Mouse (Mus musculus) Patski (cell line): ENCODE results near the gene Cep128. TPM values are rescaled to one million over a fixed set of nuclear protein-coding genes. Genes with fewer than 3 reads are reported as not detected.

Experiments used
- ATAC-seq: fragments of 100-300 bp; one replicate; pipeline ENCODE4 v1.8.0; 2021
- CTCF ChIA-PET: fragments of 350-600 bp; sonication (Branson Sonifier 250); formaldehyde crosslinking; loops from one replicate; lab custom pipeline; 2022; ENCODE audit warnings: inconsistent platforms; lab: Charles Lee
- POLR2A ChIA-PET: fragments of 350-600 bp; sonication (Branson Sonifier 250); formaldehyde crosslinking; loops from one replicate; lab custom pipeline; 2022; ENCODE audit warnings: antibody characterized with exemption, inconsistent platforms; lab: Charles Lee
- DNase-seq: peaks from one replicate; pipeline ENCODE4 v3.0.0-alpha.2; 2011; ENCODE audit warnings: low read depth, low spot score
- H3K27me3 ChIP-seq: fragments of 371-371 bp; one replicate; pipeline ENCODE4 v1.5.1; 2021
- CTCF ChIP-seq: fragments of 100-300 bp; IDR thresholded peaks from one replicate; pipeline ENCODE4 v1.5.1; 2021
- in situ Hi-C: fragments of 300-500 bp; cut with MboI; formaldehyde crosslinking; loops from 3 replicates; pipeline ENCODE4 v1.11.1; 2018; ENCODE audit warnings: low pct_unique_long_range_greater_than_20kb, mixed read lengths
- polyA plus RNA-seq: library from polyadenylated mRNA; unstranded; gene quantifications from one replicate; pipeline ENCODE4 v1.2.3, GENCODE M21; 2021

Gene Cep128
- polyA plus RNA-seq, 1 experiment from 2014 or later, result 9.3 TPM

DNA sequence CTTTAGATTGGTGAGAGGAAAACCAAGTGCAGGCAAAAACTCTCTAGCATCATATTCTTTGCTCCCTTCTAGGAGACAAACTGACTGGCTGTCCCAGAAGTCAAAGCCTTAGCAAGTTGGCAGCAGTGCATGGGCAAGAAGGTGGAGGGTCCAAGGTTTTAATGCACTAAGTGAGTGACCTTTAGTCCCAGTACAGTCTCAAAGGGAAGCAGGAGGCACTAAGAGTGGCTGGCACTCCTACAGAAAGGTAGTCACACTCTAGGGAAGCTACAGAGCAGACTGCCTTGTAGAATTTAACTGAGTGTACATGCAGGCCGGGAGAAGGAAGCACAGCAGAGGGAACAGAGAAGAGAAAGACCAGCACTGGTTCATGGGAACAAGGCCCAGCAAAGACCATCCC is 199.6 kb downstream of the Cep128 start:
- DNase-seq (no peak), ATAC-seq (no peak)
- ChIA-PET POLR2A (interaction anchor here (0.6 kb wide), 1 partner anchor 41 kb away, joined by 3 read pairs; no protein-coding TSS in a partner anchor), CTCF (no interaction called here)
- no peaks in the 10 kb centered on the region for H3K27me3 ChIP-seq
- TF ChIP-seq CTCF, result no peak
- in situ Hi-C loops, result no loop called here

DNA sequence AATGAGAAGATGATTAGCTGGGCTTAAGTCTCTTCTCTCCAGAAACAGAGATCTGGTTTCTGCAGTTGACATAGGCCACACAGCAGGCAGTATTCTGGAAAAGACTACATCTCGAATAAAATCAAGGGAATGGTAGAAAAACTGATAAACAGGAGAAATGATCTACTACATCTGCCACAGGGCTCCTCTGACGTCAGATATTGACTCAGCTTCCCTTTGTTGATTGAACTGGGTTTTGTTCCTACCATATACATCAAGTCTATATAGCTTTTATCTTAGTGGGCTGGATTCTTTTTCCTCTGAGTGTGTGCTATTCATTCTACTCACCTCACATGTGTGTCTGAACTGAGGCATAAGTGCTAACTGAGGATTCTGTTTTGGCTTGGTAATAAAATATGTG is 200.3 kb downstream of the Cep128 start:
- CTCF ChIA-PET, result no interaction called here
- TF ChIP-seq CTCF, result no peak
- in situ Hi-C loops, result no loop called here
- POLR2A ChIA-PET, result no interaction called here
- DNase-seq, result no peak
- no peaks in the 10 kb centered on the region for H3K27me3 ChIP-seq
- no peak for ATAC-seq

DNA sequence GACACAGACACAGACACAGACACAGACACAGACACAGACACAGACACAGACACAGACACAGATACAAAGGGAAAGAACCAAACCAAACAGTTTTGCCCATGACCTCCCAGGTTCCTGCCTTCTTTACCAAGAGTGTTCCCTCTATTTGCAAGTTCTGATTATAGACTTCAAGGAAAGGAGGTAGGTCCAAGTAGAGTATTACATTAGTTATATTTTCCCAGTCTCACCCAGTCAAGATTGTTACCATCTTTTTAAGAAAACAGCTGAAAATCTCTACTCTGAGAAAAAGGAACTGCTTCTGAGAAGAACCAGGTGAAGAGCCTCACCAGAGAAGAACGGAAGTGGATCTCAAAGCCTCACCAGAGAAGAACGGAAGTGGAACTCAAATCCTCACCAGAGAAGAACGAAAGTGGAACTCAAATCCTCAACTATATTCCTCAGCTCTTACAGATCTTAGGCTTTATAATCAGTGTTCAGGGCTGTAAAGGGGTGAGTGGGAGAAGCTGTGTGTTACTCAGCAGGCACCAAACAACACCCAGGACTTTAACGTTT is 200.8 kb downstream of the Cep128 start:
- DNase-seq (no peak), ATAC-seq (no peak)
- in situ Hi-C loops, result no loop called here
- ChIA-PET POLR2A (interaction anchor here (0.6 kb wide), 1 partner anchor 195 kb away, joined by 3 read pairs; no protein-coding TSS in a partner anchor), CTCF (no interaction called here)
- no peak for TF ChIP-seq CTCF
- H3K27me3 ChIP-seq, result no peaks in the 10 kb centered on the region

DNA sequence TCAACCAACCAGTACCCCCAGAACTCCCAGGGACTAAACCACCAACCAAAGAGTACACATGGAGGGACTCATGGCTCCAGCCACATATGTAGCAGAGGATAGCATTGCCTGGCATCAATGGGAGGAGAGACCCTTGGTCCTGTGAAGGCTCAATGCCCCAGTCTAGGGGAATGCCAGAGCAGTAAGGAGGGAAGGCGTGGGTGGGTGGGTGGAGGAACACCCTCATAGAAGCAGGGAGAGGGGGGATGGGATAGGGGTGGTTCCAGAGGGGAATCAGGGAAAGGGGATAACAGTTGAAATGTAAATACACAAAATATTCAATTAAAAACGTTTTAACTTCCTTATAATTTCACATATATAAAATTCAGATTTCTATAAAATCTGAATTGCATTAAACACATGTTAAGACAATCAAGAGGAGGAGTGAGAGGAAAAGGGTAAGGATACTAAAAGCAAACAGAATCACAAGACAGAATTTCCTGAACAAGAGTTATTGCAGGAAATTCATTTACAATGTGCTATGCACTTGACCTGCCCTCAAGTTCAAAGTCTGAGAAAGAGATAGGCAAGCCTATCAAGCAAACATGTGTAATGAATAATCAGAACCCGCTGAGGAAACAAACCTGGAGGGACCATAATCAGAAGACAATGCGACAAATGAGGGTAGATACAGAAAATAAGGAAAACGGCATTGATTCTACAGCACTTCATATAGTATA is 207.2 kb downstream of the Cep128 start:
- ChIA-PET CTCF (no interaction called here), POLR2A (no interaction called here)
- no peak for TF ChIP-seq CTCF
- in situ Hi-C loops, result no loop called here
- ATAC-seq (no peak), DNase-seq (no peak)
- no peaks in the 10 kb centered on the region for H3K27me3 ChIP-seq

DNA sequence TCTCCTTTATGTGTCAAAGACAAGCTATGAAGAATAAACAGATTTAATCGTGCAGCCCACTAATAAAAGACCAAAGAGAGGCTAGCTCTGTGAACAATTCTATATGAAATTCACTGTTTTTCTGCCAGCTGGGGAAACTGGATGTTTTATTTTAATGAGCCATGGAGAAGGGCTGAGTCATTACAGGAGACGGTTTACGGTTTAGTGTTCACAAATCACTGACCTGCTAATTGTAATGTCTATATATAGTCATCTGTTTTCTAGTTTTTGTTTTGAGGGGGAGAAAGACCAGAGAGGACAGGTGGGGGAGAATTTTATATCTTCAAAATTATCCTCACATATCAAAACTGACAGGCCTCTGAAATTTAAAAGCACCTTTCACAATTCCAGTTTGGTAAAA is 212.6 kb downstream of the Cep128 start:
- TF ChIP-seq CTCF, result no peak
- POLR2A ChIA-PET, result no interaction called here
- ATAC-seq (peak; percentile 65), DNase-seq (no peak)
- in situ Hi-C loops, result no loop called here
- CTCF ChIA-PET, result no interaction called here
- no peaks in the 10 kb centered on the region for H3K27me3 ChIP-seq

DNA sequence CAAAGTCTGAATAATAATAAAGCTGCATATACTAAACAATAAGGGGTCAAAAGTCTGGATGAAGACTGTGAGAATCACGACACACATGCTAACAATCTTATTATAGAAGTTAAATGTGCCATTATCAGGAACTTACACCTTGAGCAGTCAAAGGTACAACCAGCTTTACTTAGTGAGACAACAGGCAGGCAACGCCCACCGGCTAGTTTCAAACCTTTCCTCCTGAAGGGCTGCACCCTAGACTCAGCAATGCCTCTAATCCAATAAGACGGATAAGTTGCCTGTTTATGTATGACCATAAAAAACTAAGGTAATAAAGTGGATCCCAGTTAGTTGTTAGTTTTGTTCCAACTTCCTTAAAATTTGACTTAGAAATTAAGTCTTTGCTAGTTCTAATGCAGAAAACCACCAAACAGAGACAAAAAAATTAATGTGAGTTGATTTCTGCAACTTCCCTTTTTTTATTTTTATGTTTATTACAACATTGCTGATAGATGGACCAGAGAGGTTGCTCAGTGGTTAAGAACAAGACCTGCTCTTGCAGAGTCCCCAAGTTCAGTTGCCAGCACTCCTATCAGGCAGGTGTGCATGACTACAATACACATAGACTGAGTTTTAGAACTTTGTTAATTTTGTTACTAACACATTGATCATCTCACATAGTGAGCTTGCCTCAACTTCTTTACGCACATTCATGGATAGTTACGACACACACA is 223.0 kb downstream of the Cep128 start:
- CTCF ChIA-PET, result no interaction called here
- H3K27me3 ChIP-seq, result no peaks in the 10 kb centered on the region

DNA sequence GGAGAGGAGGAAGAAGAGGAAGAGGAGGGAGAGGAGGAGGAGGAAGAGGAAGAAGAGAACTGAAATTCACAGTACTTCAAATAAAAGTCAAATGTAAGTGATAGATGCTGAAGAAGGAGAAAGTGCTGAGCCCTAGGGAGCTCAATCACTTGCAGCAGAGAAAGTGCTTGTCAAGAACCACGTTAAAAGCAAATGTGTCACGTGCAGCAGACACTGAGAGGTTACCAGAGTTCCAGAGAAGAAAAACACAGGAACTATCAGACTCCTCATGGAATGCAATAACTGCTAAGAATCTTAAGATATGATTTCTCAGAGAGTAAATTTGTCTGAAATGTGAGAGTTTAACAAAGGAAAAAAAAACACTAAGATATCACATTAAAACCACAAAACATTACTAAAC is 225.7 kb downstream of the Cep128 start:
- ATAC-seq (no peak), DNase-seq (no peak)
- no peak for TF ChIP-seq CTCF
- ChIA-PET POLR2A (no interaction called here), CTCF (no interaction called here)
- in situ Hi-C loops, result no loop called here
- no peaks in the 10 kb centered on the region for H3K27me3 ChIP-seq

More for the DNA sequence above, 223.0 kb downstream of the Cep128 start:
- in situ Hi-C loops, result no loop called here
- POLR2A ChIA-PET, result no interaction called here
- ATAC-seq (no peak), DNase-seq (no peak)
- no peak for TF ChIP-seq CTCF

DNA sequence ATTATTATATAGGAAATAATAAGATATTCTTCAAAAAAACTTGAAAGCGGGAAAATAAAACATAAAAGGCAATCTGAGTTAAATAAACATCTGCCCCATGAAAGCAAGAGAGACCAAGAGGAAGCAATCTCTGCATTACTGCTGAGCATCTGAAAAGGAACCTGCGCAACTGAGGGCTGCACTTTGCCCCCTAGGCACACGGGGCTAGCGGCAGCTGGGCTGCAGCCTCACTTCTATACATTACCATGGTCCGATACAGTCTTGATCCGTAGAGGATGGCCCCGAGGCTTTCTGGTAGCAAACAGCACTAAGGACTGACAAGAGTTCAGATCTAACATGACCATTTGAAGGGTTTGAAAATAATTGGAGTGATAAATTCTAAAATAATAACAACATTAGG is 230.2 kb downstream of the Cep128 start:
- TF ChIP-seq CTCF, result no peak
- ChIA-PET POLR2A (no interaction called here), CTCF (no interaction called here)
- in situ Hi-C loops, result no loop called here
- no peak for ATAC-seq
- no peaks in the 10 kb centered on the region for H3K27me3 ChIP-seq
- no peak for DNase-seq

DNA sequence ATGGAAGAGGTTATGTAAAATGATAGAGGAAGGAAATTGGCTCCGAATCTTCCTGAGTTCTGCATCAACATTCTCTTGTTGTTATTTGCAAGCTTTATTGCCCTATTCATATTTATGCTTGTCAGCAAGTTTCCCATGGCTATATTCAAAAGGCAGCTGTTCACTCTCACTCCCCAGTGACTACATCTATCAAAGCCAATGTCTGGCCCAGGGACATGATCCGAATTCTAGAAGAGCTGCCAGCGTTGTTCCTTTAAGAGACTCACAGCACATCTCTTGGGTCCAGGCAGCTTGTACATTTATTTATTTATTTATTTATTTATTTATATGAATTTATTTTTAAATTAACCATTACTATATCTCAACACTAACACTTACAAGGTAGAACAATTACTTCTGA is 235.1 kb downstream of the Cep128 start:
- H3K27me3 ChIP-seq, result no peaks in the 10 kb centered on the region
- POLR2A ChIA-PET, result no interaction called here
- no peak for DNase-seq
- no peak for TF ChIP-seq CTCF
- CTCF ChIA-PET, result no interaction called here
- in situ Hi-C loops, result no loop called here
- no peak for ATAC-seq

DNA sequence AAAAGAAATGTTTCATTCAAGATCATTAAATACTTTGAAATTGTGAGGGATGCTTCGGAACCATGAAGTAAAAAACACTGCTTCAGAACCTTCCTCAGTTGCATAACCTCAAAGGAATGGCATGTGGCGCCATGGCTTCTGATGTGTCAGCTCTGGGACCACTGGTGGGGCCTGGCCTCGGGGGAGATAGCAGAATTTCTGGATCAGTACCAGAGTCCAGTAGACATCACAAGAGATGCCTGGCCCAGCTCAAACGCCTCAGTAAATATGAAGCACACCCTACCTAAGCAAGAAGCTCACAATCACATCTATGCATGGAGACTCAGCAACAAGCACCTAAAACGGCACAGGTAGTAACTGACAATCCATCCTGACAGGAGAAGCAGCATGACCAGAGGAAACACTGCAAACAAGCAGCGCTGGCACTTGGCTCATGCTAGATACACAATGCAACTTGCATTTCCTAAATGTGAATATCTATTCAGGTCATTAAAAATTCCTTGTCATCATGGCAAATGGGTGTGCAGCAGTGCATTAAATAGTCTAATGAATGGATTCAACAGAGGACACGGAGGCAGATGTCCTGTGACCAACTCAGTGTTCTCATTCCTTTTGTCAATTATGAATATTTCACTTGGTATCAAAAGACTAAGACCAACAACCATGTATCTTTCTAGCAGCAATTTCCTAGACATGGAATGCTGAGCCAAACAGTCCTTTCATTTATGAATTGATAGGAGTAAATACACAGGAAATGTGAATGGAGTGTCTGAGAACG is 249.3 kb downstream of the Cep128 start:
- CTCF ChIA-PET, result no interaction called here
- no peak for DNase-seq
- no peak for ATAC-seq
- TF ChIP-seq CTCF, result no peak
- H3K27me3 ChIP-seq, result no peaks in the 10 kb centered on the region
- in situ Hi-C loops, result no loop called here
- POLR2A ChIA-PET, result no interaction called here

DNA sequence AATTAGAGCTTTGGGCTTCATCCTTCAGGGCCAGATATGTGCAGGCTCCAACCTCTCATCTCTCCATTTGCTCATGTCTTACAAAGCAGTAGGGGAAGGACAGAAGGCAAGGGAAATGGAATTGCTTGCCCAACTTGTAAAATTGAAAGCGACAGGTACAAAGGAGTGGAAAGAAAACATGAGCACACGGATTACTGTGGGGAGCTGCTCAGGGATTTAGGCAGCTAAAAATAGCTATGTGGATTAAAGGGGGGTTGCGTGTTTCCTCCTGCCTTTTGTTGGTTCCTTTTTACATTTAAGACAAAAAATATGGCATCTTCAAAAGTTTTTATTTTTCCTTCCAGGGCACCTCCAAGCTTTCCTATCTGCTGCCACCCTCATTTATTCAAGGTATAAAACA is 269.2 kb downstream of the Cep128 start:
- ATAC-seq, result no peak
- CTCF ChIA-PET, result interaction anchor here (0.9 kb wide), 1 partner anchor 17 kb away, joined by 3 read pairs; no protein-coding TSS in a partner anchor
- in situ Hi-C loops, result no loop called here
- POLR2A ChIA-PET, result no interaction called here
- no peak for DNase-seq
- no peak for TF ChIP-seq CTCF
- H3K27me3 ChIP-seq, result no peaks in the 10 kb centered on the region
